Comparison of ENCODE assay signal across 19 mouse cellular contexts in the genomic region with DNA sequence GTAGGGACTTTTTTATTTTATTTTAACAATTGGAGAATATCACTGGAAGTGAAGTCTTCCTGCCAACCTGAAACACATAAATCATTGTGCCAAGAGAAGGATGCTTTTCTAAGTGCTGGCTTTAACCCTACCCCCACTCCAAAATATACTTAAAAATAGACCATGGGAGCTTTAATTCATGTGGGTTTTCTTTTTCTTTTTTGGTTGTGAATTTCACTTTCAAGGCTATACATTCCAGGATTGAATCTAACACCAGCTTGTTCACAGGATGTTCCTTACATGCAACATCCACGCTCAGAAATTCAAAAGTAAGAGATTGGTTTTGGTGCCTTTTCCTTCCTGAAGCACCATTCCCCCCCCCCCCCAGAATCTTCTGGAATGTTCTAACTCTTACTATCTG.
"Had no signal": no experiment of that assay in that cellular context is flagged by ENCODE, and none has a peak within 500 bp of the region (broad histone marks: within the 10 kb centered on the region; RNA-seq: fewer than 3 reads in every experiment).

No protein-coding gene starts in this region.

- H3K36me3 ChIP-seq: midbrain, embryonic 10.5 days; midbrain, embryonic 12.5 days; neural tube, embryonic 13.5 days; neural tube, embryonic 15.5 days had no signal

- H3K4me2 ChIP-seq: lung, embryonic 14.5 days; midbrain, embryonic 12.5 days; neural tube, embryonic 13.5 days; neural tube, embryonic 15.5 days had no signal

- H3K27ac ChIP-seq: midbrain, embryonic 10.5 days; midbrain, embryonic 12.5 days; neural tube, embryonic 13.5 days; neural tube, embryonic 15.5 days had no signal

- H3K4me1 ChIP-seq: midbrain, embryonic 10.5 days; midbrain, embryonic 12.5 days; neural tube, embryonic 13.5 days; neural tube, embryonic 15.5 days had no signal

- H3K27me3 ChIP-seq: midbrain, embryonic 12.5 days; neural tube, embryonic 13.5 days; neural tube, embryonic 15.5 days had no signal

- H3K9me3 ChIP-seq: midbrain, embryonic 10.5 days; midbrain, embryonic 12.5 days; neural tube, embryonic 13.5 days; neural tube, embryonic 15.5 days had no signal

- DNase-seq: lung, adult 18-20 months; lung, embryonic 14.5 days; lung, postnatal 10 days; lung, postnatal 4 days; midbrain, embryonic 14.5 days; retina, postnatal 1 day; right cerebral cortex, adult 18-20 months; right cerebral cortex, postnatal 25 days; right cerebral cortex, postnatal 4 days; spleen, adult 18-20 months; thymus, adult 2 months; thymus, postnatal 25 days; thymus, postnatal 4 days had no signal

- H3K9ac ChIP-seq: lung, embryonic 14.5 days; midbrain, embryonic 12.5 days; neural tube, embryonic 13.5 days; neural tube, embryonic 15.5 days had no signal

- H3K4me3 ChIP-seq: midbrain, embryonic 10.5 days; midbrain, embryonic 12.5 days; myocyte; neural tube, embryonic 13.5 days; neural tube, embryonic 15.5 days had no signal

- ATAC-seq: midbrain, embryonic 16.5 days had no signal
